Mouse (Mus musculus): ENCODE results near the gene Muc15. TPM values are rescaled to one million over a fixed set of nuclear protein-coding genes. Genes with fewer than 3 reads are reported as not detected.

Gene Muc15
- polyA plus RNA-seq (2015; fragmentation: Illumina TruSeq; extraction: RNeasy Lipid Tissue Mini Kit (QIAGEN cat#74804); ENCODE audit: insufficient read depth, low read depth, low replicate concordance): not detected

GRCm38 (mm10) chr2:110721290-110721753 is at the start of gene Muc15:
Gene Muc15, plus strand, starts transcription at chr2:110721340.

Other genes starting within 250 kb of the Muc15 start
- gene Slc5a12, start 124.0 kb upstream of the Muc15 start, polyA plus RNA-seq (2015; fragmentation: Illumina TruSeq; extraction: RNeasy Lipid Tissue Mini Kit (QIAGEN cat#74804); ENCODE audit: insufficient read depth, low read depth, low replicate concordance): not detected
- gene Ano3, start 229.6 kb downstream of the Muc15 start, polyA plus RNA-seq (2015; fragmentation: Illumina TruSeq; extraction: RNeasy Lipid Tissue Mini Kit (QIAGEN cat#74804); ENCODE audit: insufficient read depth, low read depth, low replicate concordance): not detected